Mouse (Mus musculus) liver, embryonic 14.5 days (tissue): ENCODE results near the gene Asb7.

Experiments used
- CTCF ChIP-seq: IDR thresholded peaks from 2 replicates; pipeline ENCODE4 v1.5.1; 2016; ENCODE audit warnings: antibody characterized with exemption, low read depth, control low read depth
- EP300 ChIP-seq: IDR thresholded peaks from 2 replicates; pipeline ENCODE4 v1.6.1; 2016; ENCODE audit warnings: antibody characterized with exemption, low read depth

- no peak for TF ChIP-seq CTCF
- no peak for TF ChIP-seq EP300
Measured at GRCm38 (mm10) chr7:66649181-66649580, 40.2 kb downstream of the Asb7 start.
